Mouse (Mus musculus) right cerebral cortex, adult 2 months (tissue): ENCODE results near the gene Asap2.
"Not testable (repeated sequence)": the region's sequence is repeated elsewhere in the genome, so short reads cannot be mapped to it uniquely, and the experiment has no call there.

Experiments
- DNase-seq, 2 experiments: peaks; one replicate each; pipeline ENCODE4 v3.0.0; 2021 to 2022; ENCODE audit warnings: low spot score in 2 of 2

Asap2 gene

GRCm38 (mm10) chr12:20990132-20990531 is at the start of gene Asap2:
TSS of gene Asap2 (plus strand) at chr12:20990459.
- peak; percentile 49 to 54 for DNase-seq

GRCm38 (mm10) chr12:20947051-20947997 is 42.9 kb upstream of the Asap2 start:
- not testable (repeated sequence) for DNase-seq

- DNase-seq: peak in 1 of 2 experiments; percentile 1
Observed at GRCm38 (mm10) chr12:20990579-20990978, 320 bp downstream of the Asap2 start.

GRCm38 (mm10) chr12:21030875-21031274 is 40.6 kb downstream of the Asap2 start:
- DNase-seq: not testable (repeated sequence)

- peak; percentile 32 to 33 for DNase-seq
Observed at GRCm38 (mm10) chr12:21046716-21047115, 56.5 kb downstream of the Asap2 start.

- peak; percentile 90 to 93 for DNase-seq
Observed at GRCm38 (mm10) chr12:21075731-21076130, 85.5 kb downstream of the Asap2 start.

- not testable (repeated sequence) for DNase-seq
Observed at GRCm38 (mm10) chr12:21090168-21090567, 99.9 kb downstream of the Asap2 start.

- not testable (repeated sequence) for DNase-seq
Observed at GRCm38 (mm10) chr12:21092446-21092845, 102.2 kb downstream of the Asap2 start.

- DNase-seq: not testable (repeated sequence)
Observed at GRCm38 (mm10) chr12:21097806-21098325, 107.6 kb downstream of the Asap2 start.

GRCm38 (mm10) chr12:21111116-21111475 is 120.8 kb downstream of the Asap2 start:
- DNase-seq: not testable (repeated sequence)

GRCm38 (mm10) chr12:21111476-21112452 is 121.5 kb downstream of the Asap2 start:
- peak; percentile 61 to 67 for DNase-seq

- DNase-seq: peak; percentile 74 to 83
Observed at GRCm38 (mm10) chr12:21112453-21112857, 122.2 kb downstream of the Asap2 start.

- DNase-seq: no peak
Observed at GRCm38 (mm10) chr12:21119446-21119845, 129.2 kb downstream of the Asap2 start.

- DNase-seq: no peak
Observed at GRCm38 (mm10) chr12:21122818-21123217, 132.6 kb downstream of the Asap2 start.

- DNase-seq: no peak
Observed at GRCm38 (mm10) chr12:21123647-21124046, 133.4 kb downstream of the Asap2 start.

- no peak for DNase-seq
Observed at GRCm38 (mm10) chr12:21125675-21126470, 135.6 kb downstream of the Asap2 start.

- no peak for DNase-seq
Observed at GRCm38 (mm10) chr12:21126516-21126915, 136.3 kb downstream of the Asap2 start.

- DNase-seq: no peak
Observed at GRCm38 (mm10) chr12:21128930-21129869, 138.9 kb downstream of the Asap2 start.

- DNase-seq: no peak
Observed at GRCm38 (mm10) chr12:21130274-21130823, 140.1 kb downstream of the Asap2 start.
